Mouse (Mus musculus) brain, adult 2 months (tissue): ENCODE results near the gene Cnnm3.

Source experiments
- DNase-seq: peaks from one replicate; pipeline ENCODE4 v3.0.0; 2011; ENCODE audit warnings: low read depth, low spot score

The Cnnm3 gene

DNA sequence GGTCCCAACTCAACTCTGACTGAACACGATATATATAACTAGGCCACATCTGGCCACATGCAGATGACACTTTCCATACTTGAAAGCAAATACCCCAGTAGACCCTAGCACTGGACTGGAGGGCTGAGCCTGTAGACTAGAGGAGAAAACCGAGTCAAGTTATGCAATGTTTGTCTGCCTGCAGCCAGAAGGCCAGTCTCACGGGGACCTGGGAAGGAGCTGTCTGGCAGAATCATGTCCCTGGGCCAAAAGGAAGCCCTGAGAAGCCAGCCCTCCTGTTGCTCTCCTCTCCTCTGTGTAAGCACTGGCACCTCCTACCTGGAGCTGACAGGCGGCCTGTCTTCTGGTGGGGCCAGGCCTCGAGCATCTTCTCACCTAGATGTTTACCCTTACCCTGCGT is 63.7 kb downstream of the Cnnm3 start:
- DNase-seq = no peak

DNA sequence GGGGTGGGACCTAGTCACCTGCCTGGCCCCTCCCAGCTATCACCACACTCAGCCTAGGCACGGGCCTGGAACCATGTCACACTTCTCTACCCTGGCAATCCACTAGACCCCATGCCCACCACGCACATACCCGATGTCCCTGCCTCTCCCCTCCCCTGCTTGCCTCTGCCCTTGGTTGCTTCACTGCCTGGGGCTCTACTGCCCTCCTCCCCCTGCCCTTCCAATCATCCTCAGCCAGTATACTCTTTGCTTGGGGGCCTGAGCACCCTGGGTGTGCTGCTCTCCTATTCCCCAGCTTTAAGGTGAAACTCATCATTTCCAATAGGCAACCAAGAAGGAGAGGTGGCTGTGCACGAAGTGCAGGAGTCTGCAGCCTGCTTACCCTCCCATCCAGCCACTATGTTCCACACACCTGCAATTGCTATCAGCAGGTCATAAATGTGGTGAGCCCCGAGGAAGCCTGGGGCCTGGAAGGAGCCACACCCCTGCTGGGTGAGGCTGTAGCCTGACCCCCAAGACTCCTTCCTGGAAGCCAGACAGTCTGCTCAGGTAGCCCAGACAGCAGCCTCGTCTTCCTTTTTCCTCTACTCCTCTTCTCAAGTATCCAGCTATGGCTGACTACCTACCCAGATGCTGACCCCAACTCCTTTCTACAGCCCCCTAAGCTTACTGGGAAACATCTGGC is 65.5 kb downstream of the Cnnm3 start:
- no peak for DNase-seq
